Mouse (Mus musculus) embryonic fibroblast, embryonic 13.5 days (primary cell): ENCODE data around the gene Bola3. TPM values are rescaled to one million over a fixed set of nuclear protein-coding genes. Genes with fewer than 3 reads are reported as not detected.

Experiments used
- H3K27ac ChIP-seq: 2 replicates; pipeline ENCODE4 v1.5.1; 2012; ENCODE audit warnings: low read length, control low read depth, inconsistent platforms; ENCODE audit not compliant: insufficient read depth
- H3K4me1 ChIP-seq: 2 replicates; pipeline ENCODE4 v1.6.1; 2011; ENCODE audit warnings: low read length; ENCODE audit not compliant: control insufficient read depth, insufficient read depth
- H3K4me3 ChIP-seq: 2 replicates; pipeline ENCODE4 v1.5.1; 2011; ENCODE audit warnings: mild to moderate bottlenecking, control low read depth, low read length; ENCODE audit not compliant: insufficient read depth
- CTCF ChIP-seq: IDR thresholded peaks from 2 replicates; pipeline ENCODE4 v1.5.1; 2011; ENCODE audit warnings: mild to moderate bottlenecking, control low read depth, low read length, moderate library complexity, borderline replicate concordance; ENCODE audit not compliant: insufficient read depth
- POLR2A ChIP-seq: IDR thresholded peaks from 2 replicates; pipeline ENCODE4 v1.6.1; 2011; ENCODE audit warnings: low read depth, mild to moderate bottlenecking, control low read depth, low read length, moderate library complexity
- polyA plus RNA-seq: library from polyadenylated mRNA; stranded (reverse); fragments of >200 nt; gene quantifications from 2 replicates; pipeline ENCODE4 v1.2.4, GENCODE M21; 2011; ENCODE audit warnings: low read depth; ENCODE audit not compliant: missing spikeins, insufficient read length

Gene Bola3
- polyA plus RNA-seq, 1 experiment = 88.1 TPM

DNA sequence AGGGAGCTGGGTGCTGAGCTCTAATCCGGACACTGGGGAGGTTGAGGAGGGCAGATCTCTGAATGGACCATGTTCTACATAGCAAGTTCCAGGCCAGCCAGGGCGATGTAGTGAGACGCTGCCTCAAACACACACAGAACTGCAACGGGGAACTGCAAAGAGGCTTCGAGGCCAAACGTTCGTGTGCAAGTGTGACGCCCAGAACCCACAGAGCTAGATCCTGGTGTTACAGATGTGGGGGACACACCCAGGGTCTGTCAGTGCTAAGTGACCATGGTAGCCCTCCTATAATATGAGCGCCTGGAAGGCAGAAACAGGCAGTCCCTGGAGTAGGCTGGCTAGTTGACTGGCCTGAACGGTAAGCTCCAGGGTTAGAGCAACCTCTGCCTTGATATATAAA, 8.5 kb downstream of the Bola3 start:
- Histone ChIP-seq H3K4me1 (no peaks in the 10 kb centered on the region), H3K27ac (no peak overlapping the region), H3K4me3 (no peak overlapping the region)
- TF ChIP-seq CTCF (no peak), POLR2A (no peak)

DNA sequence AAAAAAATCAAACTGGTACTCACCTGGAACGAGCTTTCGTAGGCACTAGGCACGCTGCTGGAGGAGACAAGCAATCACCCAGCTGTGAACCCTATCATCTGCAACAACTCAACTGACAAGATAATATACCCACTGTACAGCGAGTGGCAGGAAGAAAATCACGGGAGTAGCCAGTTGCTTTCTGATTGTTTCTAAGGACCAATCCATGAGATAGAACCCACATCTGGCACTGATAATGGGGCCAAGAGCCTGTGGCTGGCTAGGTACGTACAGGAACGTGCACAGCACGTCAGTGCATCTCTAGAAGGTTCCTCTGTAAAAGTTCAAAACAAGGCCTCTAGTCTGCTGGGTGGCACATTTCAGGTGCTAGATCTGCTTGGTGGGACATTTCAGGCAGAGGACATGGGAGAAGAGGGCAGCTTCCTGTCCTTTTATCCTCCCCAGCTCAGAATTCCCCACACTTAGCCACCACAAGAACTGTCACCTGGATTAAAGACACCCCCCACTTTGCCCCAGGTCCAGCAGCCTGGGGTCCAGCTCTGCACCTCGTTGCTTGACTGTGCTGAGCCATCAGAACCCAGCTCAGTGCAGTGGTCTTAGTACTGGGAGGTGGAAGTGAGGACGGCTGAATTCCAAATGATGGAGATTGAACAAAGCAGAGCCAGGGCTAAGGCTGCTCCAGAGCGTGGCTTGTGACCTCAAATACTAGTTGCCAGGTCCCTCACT, 12.7 kb downstream of the Bola3 start:
- H3K27ac ChIP-seq = no peak overlapping the region
- TF ChIP-seq CTCF (no peak), POLR2A (no peak)
- no peaks in the 10 kb centered on the region for H3K4me1 ChIP-seq
- no peak overlapping the region for H3K4me3 ChIP-seq

DNA sequence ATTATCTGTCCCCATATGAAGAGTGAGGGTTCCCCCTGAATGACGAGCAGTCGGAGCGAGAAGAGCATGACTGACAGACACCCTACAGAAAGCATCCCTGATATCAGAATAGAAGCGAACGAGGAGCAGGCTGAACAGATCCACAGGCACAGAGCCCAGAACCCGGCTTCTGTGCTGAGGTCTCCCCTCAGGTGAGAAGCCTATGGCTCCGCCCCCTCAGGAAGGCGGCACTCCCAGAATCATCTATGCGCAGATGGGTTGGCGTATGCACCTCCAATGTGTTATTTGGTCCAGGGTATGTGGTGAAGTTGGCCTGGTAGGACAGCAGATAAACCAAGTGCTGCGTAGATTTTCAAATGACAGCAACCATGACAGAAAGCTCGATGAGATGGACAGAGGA, 14.1 kb downstream of the Bola3 start:
- no peak overlapping the region for H3K4me3 ChIP-seq
- no peaks in the 10 kb centered on the region for H3K4me1 ChIP-seq
- TF ChIP-seq CTCF (no peak), POLR2A (no peak)
- no peak overlapping the region for H3K27ac ChIP-seq

DNA sequence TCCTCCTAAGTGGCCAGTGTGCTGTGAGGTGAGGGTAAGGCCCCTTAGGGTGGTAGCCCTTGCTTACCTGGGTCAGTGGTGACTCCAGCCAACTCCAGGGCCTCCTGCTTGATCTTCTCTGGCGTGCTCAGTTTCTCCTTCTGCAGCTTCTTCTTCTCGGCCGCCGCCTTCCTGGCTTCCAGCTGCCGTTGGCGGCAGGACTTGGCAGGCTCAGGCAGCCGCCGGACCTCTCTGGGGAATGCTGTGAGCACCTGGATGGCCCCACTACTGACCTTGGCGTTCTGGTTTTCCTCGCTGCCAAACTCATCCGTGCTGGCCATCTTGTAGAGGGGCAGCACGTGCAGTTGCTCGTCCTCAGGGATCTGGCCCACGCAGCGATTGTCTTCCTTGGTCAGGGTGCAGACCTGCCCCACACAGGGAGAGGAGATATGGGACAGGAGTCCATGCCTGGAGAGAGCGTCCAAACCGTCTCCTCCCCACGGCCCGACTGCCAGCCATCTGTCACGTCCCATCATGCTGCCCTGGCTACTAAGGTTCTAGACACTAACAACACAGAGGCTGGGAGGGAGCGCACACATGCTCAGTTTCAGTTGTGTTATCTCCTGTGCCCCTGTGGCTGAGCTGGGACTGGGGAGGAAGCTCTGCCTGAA, 21.5 kb downstream of the Bola3 start:
- H3K4me3 ChIP-seq = no peak overlapping the region
- no peak overlapping the region for H3K27ac ChIP-seq
- no peaks in the 10 kb centered on the region for H3K4me1 ChIP-seq
- TF ChIP-seq POLR2A = no peak
- TF ChIP-seq CTCF = no peak

DNA sequence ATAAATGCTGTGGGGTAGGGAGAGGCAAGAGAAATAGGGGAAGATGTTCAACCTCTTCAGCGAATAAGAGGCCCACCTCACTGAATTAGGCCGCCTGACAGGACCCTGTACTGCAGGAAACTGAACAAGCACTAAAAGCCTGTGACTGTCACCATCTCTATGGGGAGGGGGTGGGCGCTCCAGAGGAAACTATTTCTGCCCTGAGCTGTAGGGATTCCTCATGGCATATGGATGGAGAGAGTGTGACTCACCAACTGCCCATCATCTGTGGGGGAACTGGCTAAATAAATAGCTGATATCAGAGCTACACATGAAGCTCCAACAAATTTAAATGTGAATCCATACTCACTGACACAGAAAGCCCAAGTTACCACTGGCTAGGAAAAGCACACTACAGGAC, 22.4 kb downstream of the Bola3 start:
- TF ChIP-seq CTCF (no peak), POLR2A (no peak)
- Histone ChIP-seq H3K4me3 (no peak overlapping the region), H3K27ac (no peak overlapping the region), H3K4me1 (no peaks in the 10 kb centered on the region)

DNA sequence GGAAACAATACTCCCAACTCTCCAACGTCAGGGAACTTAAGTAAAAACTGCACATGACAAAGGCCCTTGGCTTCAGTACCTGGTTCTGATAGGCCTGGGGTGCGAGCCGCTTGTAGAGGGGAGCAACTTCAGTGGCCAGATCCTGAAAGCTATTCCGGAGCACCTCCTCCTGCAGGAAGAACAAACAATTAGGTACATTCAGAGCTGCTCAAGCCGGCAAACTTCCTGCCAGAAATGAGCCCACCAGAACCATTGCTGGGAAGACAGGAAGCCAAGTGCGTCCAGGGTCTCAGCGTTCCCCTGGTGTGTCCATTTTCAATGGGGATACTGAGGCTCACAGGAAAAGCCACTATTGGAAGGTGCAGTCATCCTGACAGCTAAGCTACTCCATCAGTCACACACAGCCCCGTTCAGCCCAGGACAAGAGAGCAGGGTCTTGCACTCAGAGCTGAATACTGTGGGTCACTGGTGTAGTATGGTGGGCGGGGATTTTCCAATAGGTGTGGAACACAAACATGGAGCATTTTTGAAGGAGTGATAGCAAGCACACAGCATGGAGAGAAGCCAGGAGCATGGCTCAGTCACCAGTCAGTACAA, 24.9 kb downstream of the Bola3 start:
- H3K4me3 ChIP-seq = no peak overlapping the region
- no peaks in the 10 kb centered on the region for H3K4me1 ChIP-seq
- TF ChIP-seq POLR2A (no peak), CTCF (no peak)
- no peak overlapping the region for H3K27ac ChIP-seq

DNA sequence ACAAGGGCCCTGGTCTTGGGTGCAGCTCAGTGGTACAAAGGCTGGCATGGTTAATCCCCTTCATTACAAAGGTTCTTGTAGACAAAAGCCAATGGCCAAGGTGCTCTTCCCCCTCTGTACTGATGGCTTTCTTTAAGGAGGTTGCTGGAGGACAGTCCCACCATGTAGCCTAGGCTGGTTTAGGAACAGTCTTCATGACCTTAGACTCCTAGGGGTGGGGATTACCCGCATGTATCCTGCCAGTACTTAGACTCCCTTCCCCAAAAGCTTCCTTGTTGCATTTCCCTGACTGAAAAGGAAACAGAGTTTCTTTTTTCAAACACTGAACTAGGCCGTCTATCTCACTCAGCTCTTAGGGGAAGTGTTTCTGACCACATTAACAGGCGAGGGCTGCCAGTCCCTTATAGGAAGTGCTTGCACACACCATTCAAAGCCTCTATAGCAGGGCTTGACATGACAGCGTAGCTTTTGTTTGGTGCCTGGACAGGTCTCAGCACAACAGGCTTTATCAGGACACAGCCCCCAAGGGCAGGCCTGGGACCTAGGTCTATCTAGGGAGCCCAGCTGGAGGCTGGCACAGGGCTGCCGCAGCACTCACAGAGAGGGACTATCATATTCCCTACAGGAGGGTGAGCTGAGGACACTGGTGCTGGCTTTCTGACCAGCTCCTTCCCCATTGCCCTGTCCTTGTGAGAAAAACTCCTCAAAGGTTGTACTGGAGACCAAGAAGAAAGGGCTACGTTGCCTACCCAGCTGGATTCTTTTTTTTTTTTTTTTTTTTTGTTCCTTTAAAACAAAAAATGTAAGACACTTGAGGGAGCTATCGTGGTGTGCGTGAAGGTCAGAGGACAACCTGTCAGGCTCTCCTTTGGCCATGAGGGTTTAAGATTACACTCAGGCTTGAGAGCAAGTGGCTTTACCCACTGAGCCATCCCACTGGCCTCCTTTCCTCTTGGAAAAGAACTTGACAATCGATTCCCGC, 32.9 kb downstream of the Bola3 start:
- no peak overlapping the region for H3K27ac ChIP-seq
- no peak for TF ChIP-seq POLR2A
- no peak for TF ChIP-seq CTCF
- H3K4me1 ChIP-seq = no peaks in the 10 kb centered on the region
- H3K4me3 ChIP-seq = no peak overlapping the region

DNA sequence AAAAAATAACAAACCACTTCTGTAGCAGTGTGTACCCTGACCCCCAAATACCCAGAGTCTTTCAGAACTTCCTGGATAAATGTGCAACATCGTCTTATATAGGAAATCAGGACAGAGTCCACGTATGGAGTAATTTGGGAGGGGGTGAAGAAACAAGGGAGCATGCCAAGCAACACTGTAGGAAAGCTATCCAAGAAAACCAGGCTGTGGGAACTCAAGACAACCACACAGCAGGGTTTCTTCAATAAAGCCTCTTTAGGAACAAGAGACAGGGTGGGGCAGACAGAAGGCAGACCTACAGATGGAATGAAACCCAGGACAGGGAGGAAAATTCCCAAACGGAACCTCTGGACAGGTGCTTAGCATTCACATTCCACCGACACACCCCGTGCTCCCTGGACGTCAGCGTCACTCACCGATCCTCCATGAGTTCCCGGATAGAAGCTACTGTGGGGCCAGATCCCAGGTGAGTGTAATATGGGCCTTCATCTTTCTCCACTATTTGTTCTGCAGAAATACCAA, 36.7 kb downstream of the Bola3 start:
- no peak overlapping the region for H3K4me3 ChIP-seq

DNA sequence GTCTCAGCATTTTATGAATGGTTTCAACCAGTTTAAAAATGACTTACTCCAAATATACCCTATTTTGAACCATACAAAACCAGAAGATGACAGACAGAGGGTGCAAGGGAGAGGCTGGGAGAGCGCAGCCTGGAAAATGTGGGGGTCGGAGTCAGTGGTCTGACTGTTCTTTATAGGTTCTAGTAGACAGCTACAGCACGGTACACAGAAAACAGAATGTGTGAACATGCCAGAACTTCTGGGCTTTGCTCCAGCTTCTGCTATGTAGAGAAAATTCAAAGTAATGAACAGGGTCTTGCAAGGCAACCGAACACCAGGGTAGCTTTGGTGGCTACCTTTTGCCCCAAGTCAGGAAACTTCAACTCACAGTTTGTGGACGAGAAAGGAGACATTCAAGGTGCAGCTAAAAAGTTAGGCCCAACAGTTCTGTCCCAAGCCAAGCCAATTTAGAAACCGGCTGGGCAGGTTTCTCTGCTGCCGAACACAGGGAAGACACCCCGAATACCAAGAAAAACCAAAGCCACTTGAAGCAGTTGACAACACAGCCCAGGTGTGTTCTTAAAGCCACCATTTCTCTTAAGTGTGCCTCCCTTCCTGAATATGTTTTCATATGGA, 43.3 kb downstream of the Bola3 start:
- TF ChIP-seq CTCF = no peak
- TF ChIP-seq POLR2A = no peak
- H3K4me3 ChIP-seq = no peak overlapping the region
- no peak overlapping the region for H3K27ac ChIP-seq
- H3K4me1 ChIP-seq = no peaks in the 10 kb centered on the region

More for the DNA sequence above, 36.7 kb downstream of the Bola3 start:
- no peak for TF ChIP-seq POLR2A
- TF ChIP-seq CTCF = no peak
- Histone ChIP-seq H3K4me1 (no peaks in the 10 kb centered on the region), H3K27ac (no peak overlapping the region)
